Mouse (Mus musculus) liver, adult 2 months (tissue): ENCODE measurements around the gene Tpgs1. TPM values are rescaled to one million over a fixed set of nuclear protein-coding genes. Genes with fewer than 3 reads are reported as not detected.

ENCODE experiments used
- DNase-seq: peaks from one replicate; pipeline ENCODE4 v3.0.0-alpha.2; 2011; ENCODE audit warnings: low read depth, low spot score; ENCODE audit errors: extremely low read depth
- H3K27ac ChIP-seq: fragments of 200-500 bp; replicated peaks from 2 replicates; pipeline ENCODE4 v1.5.1; 2012; ENCODE audit warnings: low read depth, mild to moderate bottlenecking, control low read depth, inconsistent platforms, low read length; ENCODE audit not compliant: insufficient read depth
- H3K27me3 ChIP-seq: fragments of 200-500 bp; 2 replicates; pipeline ENCODE4 v1.6.1; 2012; ENCODE audit warnings: mild to moderate bottlenecking, moderate library complexity, low read length, inconsistent platforms; ENCODE audit not compliant: control insufficient read depth, insufficient read depth
- H3K36me3 ChIP-seq: fragments of 200-500 bp; 2 replicates; pipeline ENCODE4 v1.6.1; 2012; ENCODE audit warnings: low read length, inconsistent platforms; ENCODE audit not compliant: control insufficient read depth, insufficient read depth
- H3K4me1 ChIP-seq: fragments of 200-500 bp; 2 replicates; pipeline ENCODE4 v1.6.1; 2011; ENCODE audit warnings: low read length; ENCODE audit not compliant: control insufficient read depth, insufficient read depth
- H3K4me3 ChIP-seq: fragments of 200-500 bp; 2 replicates; pipeline ENCODE4 v1.5.1; 2011; ENCODE audit warnings: low read depth, mild to moderate bottlenecking, control low read depth, low read length, moderate library complexity; ENCODE audit not compliant: insufficient read depth
- H3K79me2 ChIP-seq: fragments of 200-500 bp; 2 replicates; pipeline ENCODE4 v1.6.1; 2012; ENCODE audit warnings: inconsistent platforms, mild to moderate bottlenecking, low read length, moderate library complexity; ENCODE audit not compliant: control insufficient read depth, insufficient read depth
- H3K9ac ChIP-seq: fragments of 200-500 bp; 2 replicates; pipeline ENCODE4 v1.6.1; 2012; ENCODE audit warnings: low read depth, mild to moderate bottlenecking, control low read depth, inconsistent platforms, low read length
- CTCF ChIP-seq: fragments of 200-500 bp; IDR thresholded peaks from 2 replicates; pipeline ENCODE4 v1.5.1; 2011; ENCODE audit warnings: low read depth, low read length, control low read depth
- POLR2A ChIP-seq: fragments of 200-500 bp; IDR thresholded peaks from 2 replicates; pipeline ENCODE4 v1.6.1; 2011; ENCODE audit warnings: low read length, control low read depth; ENCODE audit not compliant: insufficient read depth; ENCODE audit errors: extremely low read depth
- WGBS: fragments of 180-500 bp; shearing (Covaris S2); methylation state at CpG from one replicate; pipeline ENCODE4 v1.1.7; 2018; 5-methylcytosine and 5-hydroxymethylcytosine counted together
- polyA plus RNA-seq: library from polyadenylated mRNA; depleted of rRNA; stranded (reverse); fragments of >200 nt; gene quantifications from 2 replicates; pipeline ENCODE4 v1.2.3, GENCODE M21; 2012
- total RNA-seq: library from RNA; depleted of rRNA; stranded (reverse); fragments of >200 nt; gene quantifications from 2 replicates; pipeline ENCODE4 v1.2.3, GENCODE M21; 2014

Gene Tpgs1
- total and polyA plus RNA-seq, 2 experiments = 18.2 to 48.5 TPM

GRCm38 (mm10) chr10:79707759-79708158, 38.6 kb downstream of the Tpgs1 start:
- no peak overlapping the region for H3K9ac ChIP-seq
- peaks cover 31% of the 10 kb centered on the region for H3K79me2 ChIP-seq
- TF ChIP-seq CTCF = no peak
- no peak for TF ChIP-seq POLR2A
- H3K4me1 ChIP-seq = peaks cover 26% of the 10 kb centered on the region
- H3K27me3 ChIP-seq = no peaks in the 10 kb centered on the region
- H3K27ac ChIP-seq = no peak overlapping the region
- DNase-seq = no peak
- H3K4me3 ChIP-seq = no peak overlapping the region
- 36% methylated on average over 4 of the region's 4 CpGs for WGBS
- peaks cover 3% of the 10 kb centered on the region; the same call in 1 of the 2 replicates for H3K36me3 ChIP-seq

GRCm38 (mm10) chr10:79708668-79709067, 39.5 kb downstream of the Tpgs1 start:
- H3K79me2 ChIP-seq = peaks cover 31% of the 10 kb centered on the region
- DNase-seq = no peak
- peaks cover 3% of the 10 kb centered on the region; the same call in 1 of the 2 replicates for H3K36me3 ChIP-seq
- no peak overlapping the region for H3K27ac ChIP-seq
- H3K4me1 ChIP-seq = peaks cover 26% of the 10 kb centered on the region
- TF ChIP-seq CTCF (no peak), POLR2A (no peak)
- 88% methylated on average over 21 of the region's 21 CpGs for WGBS
- H3K27me3 ChIP-seq = no peaks in the 10 kb centered on the region
- no peak overlapping the region for H3K4me3 ChIP-seq
- no peak overlapping the region for H3K9ac ChIP-seq

- H3K27ac ChIP-seq = no peak overlapping the region
- no peak for DNase-seq
- peaks cover 26% of the 10 kb centered on the region for H3K4me1 ChIP-seq
- no peak overlapping the region for H3K9ac ChIP-seq
- no peaks in the 10 kb centered on the region for H3K27me3 ChIP-seq
- peaks cover 3% of the 10 kb centered on the region; the same call in 1 of the 2 replicates for H3K36me3 ChIP-seq
- 81% methylated on average over 7 of the region's 7 CpGs for WGBS
- peaks cover 31% of the 10 kb centered on the region for H3K79me2 ChIP-seq
- no peak overlapping the region for H3K4me3 ChIP-seq
- no peak for TF ChIP-seq CTCF
- TF ChIP-seq POLR2A = no peak
These were observed 40.1 kb downstream of the Tpgs1 start for GRCm38 (mm10) chr10:79709307-79709706.

GRCm38 (mm10) chr10:79712029-79712428, 42.9 kb downstream of the Tpgs1 start:
- peaks cover 3% of the 10 kb centered on the region; the same call in 1 of the 2 replicates for H3K36me3 ChIP-seq
- H3K27me3 ChIP-seq = peaks cover 6% of the 10 kb centered on the region
- no peak overlapping the region for H3K9ac ChIP-seq
- TF ChIP-seq CTCF (peak; percentile 37; the same call in 1 of the 2 replicates), POLR2A (no peak)
- H3K4me3 ChIP-seq = no peak overlapping the region
- no peak overlapping the region for H3K27ac ChIP-seq
- peaks cover 14% of the 10 kb centered on the region for H3K79me2 ChIP-seq
- WGBS = 86% methylated on average over 1 of the region's 1 CpGs
- peak; percentile 45 for DNase-seq
- H3K4me1 ChIP-seq = peaks cover 6% of the 10 kb centered on the region

- Histone ChIP-seq H3K9ac (no peak overlapping the region), H3K4me1 (no peaks in the 10 kb centered on the region), H3K36me3 (peaks cover 3% of the 10 kb centered on the region; the same call in 1 of the 2 replicates), H3K79me2 (peaks cover 9% of the 10 kb centered on the region), H3K27me3 (peaks cover 10% of the 10 kb centered on the region), H3K27ac (no peak overlapping the region), H3K4me3 (no peak overlapping the region)
- peak; percentile 88 for TF ChIP-seq CTCF
- no peak for TF ChIP-seq POLR2A
- peak; percentile 52 for DNase-seq
- 12% methylated on average over 6 of the region's 6 CpGs for WGBS
These were observed 43.4 kb downstream of the Tpgs1 start for GRCm38 (mm10) chr10:79712499-79713126.

GRCm38 (mm10) chr10:79713163-79713562, 44.0 kb downstream of the Tpgs1 start:
- Histone ChIP-seq H3K27me3 (peaks cover 10% of the 10 kb centered on the region), H3K36me3 (peaks cover 3% of the 10 kb centered on the region; the same call in 1 of the 2 replicates), H3K9ac (no peak overlapping the region), H3K4me1 (no peaks in the 10 kb centered on the region), H3K4me3 (no peak overlapping the region), H3K27ac (no peak overlapping the region), H3K79me2 (peaks cover 6% of the 10 kb centered on the region; the same call in 1 of the 2 replicates)
- 16% methylated on average over 1 of the region's 1 CpGs for WGBS
- TF ChIP-seq POLR2A (no peak), CTCF (no peak)
- no peak for DNase-seq
